ENCODE assay signal across 28 mouse cellular contexts in the genomic region with DNA sequence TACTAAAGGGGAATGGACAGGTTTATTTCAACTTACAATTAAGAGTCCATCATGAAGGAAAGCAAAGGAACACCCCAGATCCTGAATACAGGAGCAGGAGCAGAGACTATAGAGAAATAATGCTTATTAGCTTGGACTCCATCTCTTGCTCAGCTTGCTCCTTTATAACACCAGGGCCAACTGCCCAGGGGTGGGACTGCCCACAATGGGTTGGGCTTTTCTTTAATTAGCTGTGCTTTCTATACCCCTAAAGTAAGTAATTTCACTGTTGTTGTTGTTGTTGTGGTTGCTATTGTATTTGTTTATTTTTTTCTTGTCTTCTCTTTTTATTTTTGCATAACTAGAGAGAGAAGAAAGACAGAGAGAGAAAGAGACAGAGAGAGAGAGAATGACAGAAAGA.
DNase-seq lines count a peak whose midpoint lies in the region; ATAC-seq and TF ChIP-seq lines count a peak whose summit lies in the region.
"Had no signal": no experiment of that assay in that cellular context is flagged by ENCODE, and none has a peak within 500 bp of the region (broad histone marks: within the 10 kb centered on the region; RNA-seq: fewer than 3 reads in every experiment).

No protein-coding gene starts in this region.

- TF ChIP-seq CTCF in forebrain, postnatal 0 days (IDR thresholded peaks at IDR 0.05; ENCODE audit: low read depth), result no peak

- no peaks in the 10 kb centered on the region for H3K4me1 ChIP-seq in forebrain, embryonic 12.5 days
- H3K4me1 ChIP-seq in forebrain, postnatal 0 days (ENCODE audit: insufficient read depth), result no peaks in the 10 kb centered on the region
- H3K4me1 ChIP-seq in midbrain, embryonic 12.5 days, result peaks cover 4% of the 10 kb centered on the region; the same call in 1 of the 2 replicates
- H3K4me1 ChIP-seq in midbrain, embryonic 15.5 days, result peaks cover 5% of the 10 kb centered on the region; the same call in 1 of the 2 replicates
- H3K4me1 ChIP-seq in forebrain, embryonic 13.5 days, result peaks cover 8% of the 10 kb centered on the region
- peaks cover 4% of the 10 kb centered on the region; the same call in 1 of the 2 replicates for H3K4me1 ChIP-seq in forebrain, embryonic 16.5 days (replicated peaks; ENCODE audit: control insufficient read depth, insufficient read depth, low read length)
- H3K4me1 ChIP-seq: embryonic facial prominence, embryonic 10.5 days; embryonic facial prominence, embryonic 13.5 days had no signal

- no peak overlapping the region for H3K4me3 ChIP-seq in forebrain, embryonic 12.5 days (replicated peaks)
- no peak overlapping the region for H3K4me3 ChIP-seq in forebrain, postnatal 0 days (ENCODE audit: low read depth, low read length)
- no peak overlapping the region for H3K4me3 ChIP-seq in midbrain, embryonic 12.5 days
- H3K4me3 ChIP-seq in midbrain, embryonic 15.5 days, result no peak overlapping the region
- H3K4me3 ChIP-seq in forebrain, embryonic 13.5 days, result no peak overlapping the region
- no peak overlapping the region for H3K4me3 ChIP-seq in forebrain, embryonic 16.5 days (replicated peaks; ENCODE audit: low read length)
- H3K4me3 ChIP-seq: embryonic facial prominence, embryonic 10.5 days; embryonic facial prominence, embryonic 13.5 days; erythroblast, embryonic 14.5 days; gastrocnemius, adult 2 months had no signal

- H3K27me3 ChIP-seq in forebrain, embryonic 12.5 days, result no peaks in the 10 kb centered on the region
- H3K27me3 ChIP-seq in forebrain, postnatal 0 days (ENCODE audit: insufficient read depth, low read length), result no peaks in the 10 kb centered on the region
- H3K27me3 ChIP-seq in midbrain, embryonic 12.5 days, result no peaks in the 10 kb centered on the region
- H3K27me3 ChIP-seq in midbrain, embryonic 15.5 days (replicated peaks), result no peaks in the 10 kb centered on the region
- H3K27me3 ChIP-seq in forebrain, embryonic 13.5 days, result no peaks in the 10 kb centered on the region
- H3K27me3 ChIP-seq in forebrain, embryonic 16.5 days (replicated peaks; ENCODE audit: control insufficient read depth, insufficient read depth, low read length), result no peaks in the 10 kb centered on the region
- H3K27me3 ChIP-seq: CH12.LX; embryonic facial prominence, embryonic 13.5 days; Patski had no signal

- no peaks in the 10 kb centered on the region for H3K36me3 ChIP-seq in forebrain, embryonic 12.5 days (replicated peaks)
- no peaks in the 10 kb centered on the region for H3K36me3 ChIP-seq in forebrain, postnatal 0 days (ENCODE audit: insufficient read depth)
- no peaks in the 10 kb centered on the region for H3K36me3 ChIP-seq in midbrain, embryonic 12.5 days
- no peaks in the 10 kb centered on the region for H3K36me3 ChIP-seq in midbrain, embryonic 15.5 days (replicated peaks)
- H3K36me3 ChIP-seq in forebrain, embryonic 13.5 days (ENCODE audit: poor library complexity, severe bottlenecking), result no peaks in the 10 kb centered on the region
- no peaks in the 10 kb centered on the region for H3K36me3 ChIP-seq in forebrain, embryonic 16.5 days (ENCODE audit: control insufficient read depth, insufficient read depth)
- H3K36me3 ChIP-seq: embryonic facial prominence, embryonic 10.5 days; embryonic facial prominence, embryonic 13.5 days; G1E had no signal

- no peaks in the 10 kb centered on the region for H3K9me3 ChIP-seq in forebrain, embryonic 12.5 days
- H3K9me3 ChIP-seq in forebrain, postnatal 0 days (ENCODE audit: low read length), result no peaks in the 10 kb centered on the region
- no peaks in the 10 kb centered on the region for H3K9me3 ChIP-seq in midbrain, embryonic 12.5 days
- H3K9me3 ChIP-seq in midbrain, embryonic 15.5 days, result no peaks in the 10 kb centered on the region
- no peaks in the 10 kb centered on the region for H3K9me3 ChIP-seq in forebrain, embryonic 13.5 days (replicated peaks)
- no peaks in the 10 kb centered on the region for H3K9me3 ChIP-seq in forebrain, embryonic 16.5 days (ENCODE audit: control insufficient read depth, low read length)
- H3K9me3 ChIP-seq: embryonic facial prominence, embryonic 10.5 days; embryonic facial prominence, embryonic 13.5 days; G1E had no signal

- H3K27ac ChIP-seq in forebrain, embryonic 12.5 days, result no peak overlapping the region
- H3K27ac ChIP-seq in forebrain, postnatal 0 days (ENCODE audit: low read depth, low read length), result no peak overlapping the region
- H3K27ac ChIP-seq in midbrain, embryonic 12.5 days (replicated peaks), result no peak overlapping the region
- no peak overlapping the region for H3K27ac ChIP-seq in midbrain, embryonic 15.5 days
- no peak overlapping the region for H3K27ac ChIP-seq in forebrain, embryonic 13.5 days
- no peak overlapping the region for H3K27ac ChIP-seq in forebrain, embryonic 16.5 days (ENCODE audit: low read length)
- H3K27ac ChIP-seq: embryonic facial prominence, embryonic 10.5 days; embryonic facial prominence, embryonic 13.5 days; gastrocnemius, adult 2 months; hindbrain, postnatal 0 days had no signal

- DNase-seq in forebrain, postnatal 0 days, result no peak
- DNase-seq in lung, postnatal 14 days, result no peak
- DNase-seq: adrenal gland, postnatal 10 days; adrenal gland, postnatal 36 days; B cell, adult 2 months; cerebellum, adult 11-12 months; cerebellum, adult 8-10 months; cerebellum, postnatal 36 days; embryo, embryonic 11 days; gastrocnemius, adult 2 months; gastrocnemius, postnatal 14 days; heart, adult 11 months had no signal

- H3K4me2 ChIP-seq in forebrain, embryonic 12.5 days, result no peak overlapping the region
- no peak overlapping the region for H3K4me2 ChIP-seq in forebrain, postnatal 0 days (ENCODE audit: low read depth)
- no peak overlapping the region for H3K4me2 ChIP-seq in midbrain, embryonic 12.5 days (replicated peaks)
- no peak overlapping the region for H3K4me2 ChIP-seq in midbrain, embryonic 15.5 days
- no peak overlapping the region for H3K4me2 ChIP-seq in forebrain, embryonic 13.5 days
- H3K4me2 ChIP-seq in forebrain, embryonic 16.5 days (ENCODE audit: low read length), result no peak overlapping the region
- H3K4me2 ChIP-seq: embryonic facial prominence, embryonic 13.5 days; heart, embryonic 11.5 days; hindbrain, embryonic 14.5 days had no signal

- ATAC-seq in forebrain, embryonic 12.5 days (ENCODE audit: low FRiP score), result peak; percentile 55; the same call in 1 of the 2 replicates
- ATAC-seq in forebrain, postnatal 0 days, result no peak
- ATAC-seq in midbrain, embryonic 12.5 days (ENCODE audit: low FRiP score, low read depth), result peak; percentile 51; the same call in 1 of the 2 replicates
- ATAC-seq in midbrain, embryonic 15.5 days (replicated peaks), result no peak
- ATAC-seq in forebrain, embryonic 13.5 days, result peak; percentile 72
- ATAC-seq in forebrain, embryonic 16.5 days, result peak; percentile 69
- ATAC-seq: inflammation-experienced regulatory T-cells, adult 6 months; intestine, embryonic 16.5 days; Patski had no signal

- H3K9ac ChIP-seq in forebrain, embryonic 12.5 days, result no peak overlapping the region
- no peak overlapping the region for H3K9ac ChIP-seq in forebrain, postnatal 0 days
- H3K9ac ChIP-seq in midbrain, embryonic 12.5 days (replicated peaks), result no peak overlapping the region
- H3K9ac ChIP-seq in midbrain, embryonic 15.5 days, result no peak overlapping the region
- H3K9ac ChIP-seq in forebrain, embryonic 13.5 days, result no peak overlapping the region
- H3K9ac ChIP-seq in forebrain, embryonic 16.5 days (replicated peaks; ENCODE audit: low read depth, low read length), result no peak overlapping the region
- H3K9ac ChIP-seq: embryonic facial prominence, embryonic 13.5 days; hindbrain, embryonic 14.5 days had no signal

Comparison
In these comparisons a context has a peak if more than half of its experiments do, and no peak if none do; other contexts are left out.
1. ATAC-seq: peak in forebrain, embryonic 12.5 days (single experiment), midbrain, embryonic 12.5 days (single experiment), forebrain, embryonic 13.5 days (single experiment) and forebrain, embryonic 16.5 days (single experiment); none in forebrain, postnatal 0 days (single experiment) and midbrain, embryonic 15.5 days (single experiment).